Mouse (Mus musculus) heart, adult 18-20 months (tissue): Measurements from ENCODE around the gene Tbcd. TPM values are rescaled to one million over a fixed set of nuclear protein-coding genes. Genes with fewer than 3 reads are reported as not detected.
"Not testable (repeated sequence)": the region's sequence is repeated elsewhere in the genome, so short reads cannot be mapped to it uniquely, and the experiment has no call there.

Experiments used
- DNase-seq, 2 experiments: peaks; one replicate each; pipeline ENCODE4 v3.0.0; 2021 to 2022; ENCODE audit warnings: mixed read lengths in 1 of 2
- total RNA-seq, 2 experiments: library from RNA; stranded (reverse); gene quantifications; 2 replicates each; pipeline ENCODE4 v1.2.3; 2021

Gene Tbcd
- total RNA-seq, 2 experiments from 2014 or later, result 12.0 to 12.7 TPM

DNA sequence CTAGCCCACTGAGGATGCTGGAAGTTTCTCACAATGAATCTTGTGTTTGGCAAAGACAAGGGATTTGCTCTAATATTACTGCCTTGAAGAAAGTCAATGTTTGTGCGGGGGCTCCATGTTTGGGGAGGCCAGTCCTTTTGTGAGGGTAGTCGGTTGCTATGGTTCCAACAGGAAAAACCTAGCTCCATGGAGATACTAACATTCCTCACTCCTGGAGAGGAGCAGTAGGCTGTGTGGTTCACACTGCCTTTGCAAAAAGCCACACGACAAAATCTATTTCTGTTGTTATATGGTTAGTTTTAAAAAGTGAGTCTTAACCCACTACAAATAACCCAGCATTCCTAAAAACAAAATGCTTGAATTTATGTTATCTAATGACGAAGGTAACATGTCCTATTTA lies 201.9 kb downstream of the Tbcd start:
- DNase-seq, result no peak

DNA sequence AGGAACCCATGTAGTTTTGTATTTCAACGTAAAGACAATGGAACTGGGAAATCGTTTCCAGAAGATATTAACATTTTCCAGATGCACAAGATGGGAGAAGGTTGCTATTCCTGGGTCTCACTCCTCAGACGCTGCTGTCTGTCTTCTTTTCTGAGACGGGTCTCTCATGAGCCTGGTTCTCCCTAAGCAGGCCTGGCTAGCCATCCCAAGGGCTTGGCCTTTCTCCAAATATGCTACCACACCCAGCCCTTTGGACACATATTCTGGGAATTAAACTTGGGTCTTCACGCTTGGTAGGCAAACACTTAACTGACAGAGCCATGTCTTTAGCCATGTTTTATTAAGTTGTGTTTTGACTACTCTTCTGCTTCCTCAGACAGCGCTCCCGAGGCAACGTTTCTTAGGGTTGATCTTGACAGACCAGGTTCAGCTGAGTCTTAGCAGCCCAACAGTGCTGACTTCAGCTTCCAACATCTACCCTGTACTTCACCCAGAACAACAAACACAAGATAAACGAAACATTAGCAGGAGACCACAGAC lies 202.7 kb downstream of the Tbcd start:
- peak in 1 of 2 experiments; percentile 29 for DNase-seq

- no peak for DNase-seq
Measured at GRCm38 (mm10) chr11:121655166-121655806, 203.5 kb downstream of the Tbcd start.

DNA sequence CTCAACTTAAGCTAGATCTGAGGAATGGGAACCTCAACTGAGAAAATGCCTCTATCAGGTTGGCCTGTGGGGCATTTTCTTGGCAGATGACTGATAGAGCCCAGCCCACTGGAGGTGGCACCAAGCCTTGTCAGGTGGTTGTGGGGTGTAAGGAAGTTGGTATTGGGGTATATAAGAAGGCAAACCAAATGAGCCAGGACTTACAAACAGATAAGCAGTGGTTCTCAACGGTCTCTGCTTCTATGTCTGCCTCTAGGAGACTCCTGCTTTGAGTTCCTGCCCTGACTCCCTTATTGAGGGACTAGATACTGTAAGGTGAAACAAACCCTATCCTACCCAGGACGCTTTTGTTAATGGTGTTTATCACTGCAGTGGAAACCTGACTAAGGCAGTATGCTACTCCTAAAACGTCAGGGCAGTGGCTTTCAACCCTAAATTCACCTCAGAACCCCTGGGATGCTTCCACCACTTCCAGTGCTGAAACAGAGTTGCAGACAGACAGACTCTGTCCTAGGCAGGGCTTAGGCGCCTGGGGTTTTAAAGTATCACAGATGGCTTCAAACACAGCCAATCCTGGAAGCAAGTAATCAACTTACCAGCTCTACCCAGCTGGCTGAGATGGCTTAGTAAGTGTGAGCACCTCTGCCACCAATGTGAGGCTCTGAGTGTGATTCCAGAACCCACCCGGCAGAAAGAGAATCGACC lies 204.2 kb downstream of the Tbcd start:
- no peak for DNase-seq

DNA sequence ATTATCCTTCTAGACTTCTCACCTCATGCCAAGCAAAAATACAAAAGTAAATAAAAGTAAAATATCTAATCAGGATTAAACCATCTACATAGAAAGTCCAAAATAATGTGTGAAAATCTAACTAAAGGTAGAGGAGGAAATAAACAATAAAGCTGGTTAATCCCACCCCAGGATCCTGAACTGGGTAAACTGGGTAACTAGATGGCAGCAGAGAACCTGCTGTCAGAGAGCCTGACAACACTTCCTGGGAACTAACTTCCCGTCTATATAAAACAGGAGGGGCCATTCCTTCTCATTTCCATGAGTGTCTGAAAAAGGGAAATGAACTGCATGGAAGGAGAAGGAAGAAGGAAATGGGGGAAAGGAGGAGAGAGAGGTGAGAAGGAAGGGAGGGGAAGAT lies 206.4 kb downstream of the Tbcd start:
- no peak for DNase-seq

- not testable (repeated sequence) for DNase-seq
Measured at GRCm38 (mm10) chr11:121660604-121661003, 208.9 kb downstream of the Tbcd start.

DNA sequence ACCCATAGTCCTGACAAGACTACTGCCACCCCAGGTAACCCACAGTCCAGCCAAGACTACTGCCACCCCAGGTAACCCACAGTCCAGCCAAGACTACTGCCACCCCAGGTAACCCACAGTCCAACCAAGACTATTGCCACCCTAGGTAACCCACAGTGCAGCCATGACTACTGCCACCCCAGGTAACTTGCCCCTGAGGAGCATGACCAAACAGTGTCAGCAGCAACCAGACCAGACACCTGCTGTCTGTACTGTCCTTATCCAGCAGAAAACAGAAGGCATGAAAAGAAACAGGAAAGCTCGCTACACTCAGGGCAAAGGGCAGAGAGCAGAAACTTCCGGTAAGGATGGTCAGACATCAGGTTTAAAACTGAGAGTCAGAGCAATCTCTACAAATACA lies 209.4 kb downstream of the Tbcd start:
- DNase-seq, result no peak

Other genes with a start within 250 kb of the Tbcd start
- 1 to 10 TPM; 7.4 to 8.8 TPM for gene Hexdc, start 247.5 kb upstream of the Tbcd start, total RNA-seq
- 10 to 100 TPM; 17.0 to 17.9 TPM for gene Ogfod3, start 247.2 kb upstream of the Tbcd start, total RNA-seq
- 10 to 100 TPM; 10.2 to 12.6 TPM for gene Cybc1, start 222.6 kb upstream of the Tbcd start, total RNA-seq
- 10 to 100 TPM; 71.4 to 83.6 TPM for gene Narf, start 214.7 kb upstream of the Tbcd start, total RNA-seq
- 10 to 100 TPM; 17.7 to 18.5 TPM for gene Foxk2, start 192.0 kb upstream of the Tbcd start, total RNA-seq
- gene Wdr45b, start 97.5 kb upstream of the Tbcd start, total RNA-seq, result 10 to 100 TPM; 33.4 to 34.2 TPM
- 1 to 10 TPM; 2.0 to 2.1 TPM for gene Rab40b, start 63.7 kb upstream of the Tbcd start, total RNA-seq
- 1 to 10 TPM; 6.0 to 6.9 TPM for gene Fn3krp, start 30.5 kb upstream of the Tbcd start, total RNA-seq
- gene Fn3k, start 17.0 kb upstream of the Tbcd start, total RNA-seq, result 10 to 100 TPM; 27.8 to 33.3 TPM
- gene Zfp750, start 67.4 kb downstream of the Tbcd start, total RNA-seq, result under 1 TPM in 1 of 2 experiments, not detected in 1; 0.13 TPM
- 1 to 10 TPM; 3.9 to 4.5 TPM for gene B3gntl1, start 221.2 kb downstream of the Tbcd start, total RNA-seq
- gene Metrnl, start 249.6 kb downstream of the Tbcd start, total RNA-seq, result 10 to 100 TPM; 14.9 to 19.8 TPM